Mouse (Mus musculus): ENCODE results near the gene Wwtr1. TPM values are rescaled to one million over a fixed set of nuclear protein-coding genes. Genes with fewer than 3 reads are reported as not detected.

Gene Wwtr1
- polyA plus RNA-seq, 1 experiment from 2014 or later = 7.2 TPM

DNA sequence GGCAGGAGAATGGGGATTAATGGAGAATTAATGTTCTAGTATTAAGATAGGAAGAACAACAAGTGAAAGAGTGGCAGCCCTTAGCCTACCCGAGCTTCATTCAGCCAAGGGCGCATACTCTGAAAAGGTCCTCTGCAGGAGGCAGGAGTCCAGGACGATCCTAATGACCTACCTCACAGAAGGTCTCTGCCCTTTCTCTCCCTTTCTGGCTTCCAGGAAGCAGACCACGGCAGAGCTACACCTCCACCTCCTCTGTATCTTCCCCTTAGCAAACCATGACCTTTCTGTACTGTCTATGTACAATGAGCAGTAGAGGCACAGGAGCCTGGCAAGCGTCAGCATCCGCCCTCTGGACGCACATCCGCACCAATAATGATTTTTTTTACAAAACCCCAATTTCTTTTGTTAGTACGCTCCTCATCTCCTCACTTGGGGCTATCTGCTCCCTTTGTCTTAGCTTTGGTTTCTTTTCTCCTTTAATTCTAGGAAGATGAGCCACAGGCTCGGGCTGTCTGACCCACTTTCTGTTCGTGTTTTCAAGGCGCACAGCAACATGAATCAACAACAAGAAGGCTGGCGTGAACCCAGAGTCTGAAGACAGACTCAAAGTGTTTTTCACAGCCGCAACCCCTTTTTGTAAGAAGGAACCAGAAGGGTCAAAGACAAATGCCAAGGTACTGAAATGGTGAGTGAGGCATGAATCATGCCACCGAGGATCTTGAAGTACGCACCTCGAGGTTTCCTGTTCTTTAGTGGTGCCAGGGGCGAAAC lies 63.7 kb downstream of the Wwtr1 start:
- Histone ChIP-seq H3K9ac (replicated peaks; ENCODE audit: low read length) (no peak overlapping the region), H3K4me3 (replicated peaks; ENCODE audit: low read depth, low read length) (no peak overlapping the region), H3K36me3 (ENCODE audit: control insufficient read depth, insufficient read depth, low read length) (no peaks in the 10 kb centered on the region), H3K4me1 (ENCODE audit: control insufficient read depth, insufficient read depth, low read length) (no peaks in the 10 kb centered on the region), H3K27ac (replicated peaks; ENCODE audit: low read depth, low read length) (no peak overlapping the region), H3K4me2 (ENCODE audit: low read length) (no peak overlapping the region), H3K9me3 (ENCODE audit: control insufficient read depth, low read length) (no peaks in the 10 kb centered on the region), H3K27me3 (ENCODE audit: control insufficient read depth, insufficient read depth, low read length) (no peaks in the 10 kb centered on the region)
- ATAC-seq (ENCODE audit: low FRiP score, low TSS enrichment) (no peak), DNase-seq (no peak)
- 74% methylated on average over 18 of the region's 18 CpGs for WGBS

DNA sequence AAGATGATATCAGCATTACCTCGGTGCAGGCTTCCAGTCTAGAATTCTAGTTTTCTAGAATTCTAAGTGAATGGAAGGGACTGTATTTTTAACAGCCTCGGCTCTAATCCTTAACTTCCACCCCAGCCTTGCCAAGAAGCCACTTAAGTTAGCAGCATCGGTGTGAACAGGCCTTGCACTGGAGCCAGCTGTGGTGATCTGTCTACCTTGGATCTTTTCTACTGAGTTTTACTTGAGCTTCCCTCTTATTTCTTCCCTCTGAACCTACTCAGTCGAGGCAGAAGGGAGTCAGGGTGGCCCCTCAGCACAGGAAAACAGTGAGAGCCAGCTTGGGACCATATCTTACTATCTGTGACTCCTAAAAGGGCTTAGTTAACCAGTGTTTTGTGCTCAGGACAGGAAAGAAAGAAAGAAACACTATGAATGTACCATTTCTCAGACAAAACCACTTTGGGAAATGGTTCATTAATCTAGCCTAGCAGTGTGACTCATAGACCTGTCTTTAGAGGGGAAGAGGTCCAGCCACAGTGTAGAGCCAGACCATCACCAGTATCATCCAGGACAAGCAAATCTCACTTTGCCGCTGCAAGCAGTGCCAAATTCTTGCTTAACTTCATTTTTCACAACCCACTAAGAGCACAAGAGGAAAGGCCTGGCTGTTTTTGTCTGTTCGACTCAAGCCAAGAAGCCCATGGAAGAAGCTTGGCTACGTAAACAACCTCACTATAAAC lies 65.6 kb downstream of the Wwtr1 start:
- H3K4me1 ChIP-seq (ENCODE audit: control insufficient read depth, insufficient read depth, low read length) = no peaks in the 10 kb centered on the region
- H3K36me3 ChIP-seq (ENCODE audit: control insufficient read depth, insufficient read depth, low read length) = no peaks in the 10 kb centered on the region
- H3K4me3 ChIP-seq (replicated peaks; ENCODE audit: low read depth, low read length) = no peak overlapping the region
- WGBS = 93% methylated on average over 7 of the region's 7 CpGs
- ATAC-seq (ENCODE audit: low FRiP score, low TSS enrichment) (no peak), DNase-seq (no peak)
- no peak overlapping the region for H3K9ac ChIP-seq (replicated peaks; ENCODE audit: low read length)
- no peaks in the 10 kb centered on the region for H3K9me3 ChIP-seq (ENCODE audit: control insufficient read depth, low read length)
- no peaks in the 10 kb centered on the region for H3K27me3 ChIP-seq (ENCODE audit: control insufficient read depth, insufficient read depth, low read length)
- H3K4me2 ChIP-seq (ENCODE audit: low read length) = no peak overlapping the region
- no peak overlapping the region for H3K27ac ChIP-seq (replicated peaks; ENCODE audit: low read depth, low read length)

DNA sequence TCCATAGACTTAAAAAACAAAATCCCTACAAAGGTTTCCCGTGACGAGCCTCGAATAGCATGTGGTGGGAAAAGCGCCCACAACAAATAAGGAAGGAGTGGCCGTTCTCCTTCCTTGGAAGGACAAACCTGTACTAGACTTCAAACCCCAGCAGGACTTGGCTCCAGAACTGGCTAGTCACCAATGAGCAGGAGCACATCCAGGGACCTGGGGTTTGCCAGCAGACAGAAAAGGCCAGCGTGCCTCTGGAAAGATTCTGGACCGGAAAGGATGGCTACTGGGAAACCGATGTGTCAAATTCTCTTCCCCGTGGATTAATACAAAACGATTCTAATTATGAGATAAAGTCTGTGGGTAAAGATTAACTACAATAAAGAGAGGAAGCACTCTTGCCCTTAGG lies 69.7 kb downstream of the Wwtr1 start:
- H3K4me1 ChIP-seq (ENCODE audit: control insufficient read depth, insufficient read depth, low read length) = no peaks in the 10 kb centered on the region
- no peak overlapping the region for H3K27ac ChIP-seq (replicated peaks; ENCODE audit: low read depth, low read length)
- no peaks in the 10 kb centered on the region for H3K9me3 ChIP-seq (ENCODE audit: control insufficient read depth, low read length)
- WGBS = 88% methylated on average over 10 of the region's 10 CpGs
- H3K27me3 ChIP-seq (ENCODE audit: control insufficient read depth, insufficient read depth, low read length) = no peaks in the 10 kb centered on the region
- no peak for ATAC-seq (ENCODE audit: low FRiP score, low TSS enrichment)
- no peak overlapping the region for H3K4me2 ChIP-seq (ENCODE audit: low read length)
- no peak overlapping the region for H3K9ac ChIP-seq (replicated peaks; ENCODE audit: low read length)
- DNase-seq = no peak
- no peaks in the 10 kb centered on the region for H3K36me3 ChIP-seq (ENCODE audit: control insufficient read depth, insufficient read depth, low read length)
- H3K4me3 ChIP-seq (replicated peaks; ENCODE audit: low read depth, low read length) = no peak overlapping the region

DNA sequence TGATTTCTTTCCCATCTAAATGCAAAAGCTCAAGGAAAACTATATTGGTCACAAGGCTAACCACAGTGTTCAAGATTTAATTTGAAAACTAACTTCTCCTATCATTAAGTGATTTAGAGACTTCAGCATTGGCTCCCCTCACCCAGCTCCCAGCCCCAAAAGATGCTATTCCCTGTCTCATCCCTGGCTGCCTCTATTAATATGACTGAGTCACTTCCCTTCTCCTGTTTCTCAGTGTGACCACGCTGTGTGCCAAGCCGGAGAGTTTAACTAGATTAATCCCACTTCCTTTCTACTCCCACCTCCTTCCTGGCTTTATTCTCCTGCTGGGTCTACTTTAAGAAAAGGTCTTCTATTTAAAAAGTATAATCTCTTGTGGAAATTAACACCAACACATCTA lies 71.0 kb downstream of the Wwtr1 start:
- no peak overlapping the region for H3K4me3 ChIP-seq (replicated peaks; ENCODE audit: low read depth, low read length)
- no peaks in the 10 kb centered on the region for H3K36me3 ChIP-seq (ENCODE audit: control insufficient read depth, insufficient read depth, low read length)
- no peak for DNase-seq
- H3K4me2 ChIP-seq (ENCODE audit: low read length) = no peak overlapping the region
- no peaks in the 10 kb centered on the region for H3K4me1 ChIP-seq (ENCODE audit: control insufficient read depth, insufficient read depth, low read length)
- H3K9ac ChIP-seq (replicated peaks; ENCODE audit: low read length) = no peak overlapping the region
- 63% methylated on average over 2 of the region's 2 CpGs for WGBS
- no peaks in the 10 kb centered on the region for H3K27me3 ChIP-seq (ENCODE audit: control insufficient read depth, insufficient read depth, low read length)
- no peak for ATAC-seq (ENCODE audit: low FRiP score, low TSS enrichment)
- H3K9me3 ChIP-seq (ENCODE audit: control insufficient read depth, low read length) = no peaks in the 10 kb centered on the region
- no peak overlapping the region for H3K27ac ChIP-seq (replicated peaks; ENCODE audit: low read depth, low read length)

DNA sequence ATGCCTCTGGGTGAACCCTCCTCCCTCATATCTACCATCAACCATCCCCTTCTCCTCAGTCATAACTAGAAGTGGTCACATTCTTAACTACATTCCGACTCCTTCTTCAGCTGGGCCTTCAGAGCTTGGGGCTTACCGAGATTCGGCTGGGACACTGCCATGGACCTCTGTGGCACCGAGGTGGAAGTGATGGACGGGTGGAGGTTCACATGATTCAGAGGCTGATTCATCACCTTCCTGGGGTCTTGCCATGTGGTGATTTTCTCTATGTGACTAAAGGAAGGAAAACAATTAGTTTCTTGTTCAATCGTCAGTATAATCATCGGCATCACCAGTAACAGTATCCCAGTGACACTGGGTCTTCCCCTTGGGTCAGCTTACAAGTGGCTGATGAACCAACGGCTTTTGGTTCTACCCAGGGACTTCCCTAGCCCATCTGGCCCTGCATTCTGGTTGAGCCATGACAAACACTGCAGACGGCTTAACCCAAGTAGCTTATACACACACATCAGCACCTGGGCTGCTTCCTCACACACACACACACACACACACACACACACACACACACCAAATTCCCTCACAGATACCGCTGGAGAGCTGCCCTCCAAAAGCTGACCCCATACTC lies 74.0 kb downstream of the Wwtr1 start:
- H3K4me2 ChIP-seq (ENCODE audit: low read length) = no peak overlapping the region
- no peaks in the 10 kb centered on the region for H3K4me1 ChIP-seq (ENCODE audit: control insufficient read depth, insufficient read depth, low read length)
- H3K9ac ChIP-seq (replicated peaks; ENCODE audit: low read length) = no peak overlapping the region
- H3K4me3 ChIP-seq (replicated peaks; ENCODE audit: low read depth, low read length) = no peak overlapping the region
- H3K27me3 ChIP-seq (ENCODE audit: control insufficient read depth, insufficient read depth, low read length) = no peaks in the 10 kb centered on the region
- no peaks in the 10 kb centered on the region for H3K36me3 ChIP-seq (ENCODE audit: control insufficient read depth, insufficient read depth, low read length)
- DNase-seq (no peak), ATAC-seq (ENCODE audit: low FRiP score, low TSS enrichment) (no peak)
- H3K27ac ChIP-seq (replicated peaks; ENCODE audit: low read depth, low read length) = no peak overlapping the region
- H3K9me3 ChIP-seq (ENCODE audit: control insufficient read depth, low read length) = no peaks in the 10 kb centered on the region
- 92% methylated on average over 10 of the region's 10 CpGs for WGBS

DNA sequence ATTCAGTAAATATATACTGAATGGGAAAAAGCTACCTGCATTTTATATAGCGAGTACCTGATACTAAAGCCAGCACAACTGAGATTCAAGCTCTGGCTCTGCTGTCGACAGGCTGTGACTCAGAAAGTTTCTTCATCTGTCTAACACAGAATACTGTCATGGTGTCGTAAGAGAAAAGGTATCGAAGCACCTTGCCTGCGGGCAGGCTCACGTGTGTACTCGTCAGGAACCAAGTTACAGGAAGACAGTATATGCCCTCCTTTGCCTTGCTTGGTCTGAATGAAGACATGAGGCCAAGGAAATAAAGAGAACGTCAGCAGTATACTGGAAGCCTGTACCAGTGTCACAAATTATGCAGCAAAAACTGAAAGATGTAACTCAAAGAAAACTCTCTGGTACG lies 74.9 kb downstream of the Wwtr1 start:
- 93% methylated on average over 9 of the region's 9 CpGs for WGBS
- DNase-seq = no peak
- Histone ChIP-seq H3K27me3 (ENCODE audit: control insufficient read depth, insufficient read depth, low read length) (no peaks in the 10 kb centered on the region), H3K9me3 (ENCODE audit: control insufficient read depth, low read length) (no peaks in the 10 kb centered on the region), H3K4me2 (ENCODE audit: low read length) (no peak overlapping the region), H3K36me3 (ENCODE audit: control insufficient read depth, insufficient read depth, low read length) (no peaks in the 10 kb centered on the region), H3K9ac (replicated peaks; ENCODE audit: low read length) (no peak overlapping the region), H3K27ac (replicated peaks; ENCODE audit: low read depth, low read length) (no peak overlapping the region), H3K4me3 (replicated peaks; ENCODE audit: low read depth, low read length) (no peak overlapping the region), H3K4me1 (ENCODE audit: control insufficient read depth, insufficient read depth, low read length) (no peaks in the 10 kb centered on the region)
- no peak for ATAC-seq (ENCODE audit: low FRiP score, low TSS enrichment)

DNA sequence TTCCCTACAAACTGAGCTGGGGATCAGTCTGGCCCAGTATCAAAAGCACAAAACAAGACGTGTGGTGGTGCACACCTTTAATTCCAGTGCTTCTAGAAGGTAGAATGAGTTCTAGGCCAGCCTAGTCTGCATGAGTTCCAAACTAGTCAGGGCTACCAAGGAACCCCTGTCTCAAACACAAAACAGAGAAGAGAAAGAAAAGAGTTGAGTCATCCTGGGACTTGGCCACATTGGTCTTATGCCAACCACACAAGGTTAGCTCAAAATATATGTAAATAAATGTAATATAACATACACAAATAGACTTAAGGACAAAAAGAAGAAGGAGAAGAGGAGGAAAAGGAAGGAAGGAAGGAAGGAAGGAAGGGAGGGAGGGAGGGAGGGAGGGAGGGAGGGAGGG lies 77.9 kb downstream of the Wwtr1 start:
- Histone ChIP-seq H3K9ac (replicated peaks; ENCODE audit: low read length) (no peak overlapping the region), H3K4me2 (ENCODE audit: low read length) (no peak overlapping the region), H3K9me3 (ENCODE audit: control insufficient read depth, low read length) (no peaks in the 10 kb centered on the region), H3K36me3 (ENCODE audit: control insufficient read depth, insufficient read depth, low read length) (no peaks in the 10 kb centered on the region), H3K4me3 (replicated peaks; ENCODE audit: low read depth, low read length) (no peak overlapping the region), H3K4me1 (ENCODE audit: control insufficient read depth, insufficient read depth, low read length) (no peaks in the 10 kb centered on the region), H3K27ac (replicated peaks; ENCODE audit: low read depth, low read length) (no peak overlapping the region), H3K27me3 (ENCODE audit: control insufficient read depth, insufficient read depth, low read length) (no peaks in the 10 kb centered on the region)
- 86% methylated on average over 1 of the region's 1 CpGs for WGBS
- no peak for DNase-seq
- ATAC-seq (ENCODE audit: low FRiP score, low TSS enrichment) = no peak

DNA sequence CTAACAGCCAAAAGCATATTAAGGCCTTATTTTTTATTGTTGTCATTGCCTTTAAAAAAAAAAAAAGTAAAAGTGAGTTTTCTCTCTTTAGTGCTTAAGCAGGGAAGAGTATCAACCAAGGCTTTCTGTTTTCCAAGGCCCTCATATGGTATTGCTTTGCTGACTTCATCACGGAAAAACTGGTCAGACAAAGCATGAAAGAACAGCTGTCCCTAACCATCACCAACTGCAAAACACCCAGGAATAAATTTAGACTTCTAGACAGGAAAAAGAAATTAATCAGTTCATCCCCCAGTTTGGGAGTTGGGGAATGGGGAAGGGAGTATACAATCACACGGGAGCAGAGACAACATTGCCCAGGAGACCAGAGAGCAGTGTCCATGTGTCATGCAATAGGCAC lies 79.3 kb downstream of the Wwtr1 start:
- no peaks in the 10 kb centered on the region for H3K27me3 ChIP-seq (ENCODE audit: control insufficient read depth, insufficient read depth, low read length)
- no peaks in the 10 kb centered on the region for H3K36me3 ChIP-seq (ENCODE audit: control insufficient read depth, insufficient read depth, low read length)
- H3K4me1 ChIP-seq (ENCODE audit: control insufficient read depth, insufficient read depth, low read length) = no peaks in the 10 kb centered on the region
- no peaks in the 10 kb centered on the region for H3K9me3 ChIP-seq (ENCODE audit: control insufficient read depth, low read length)
- no peak overlapping the region for H3K4me3 ChIP-seq (replicated peaks; ENCODE audit: low read depth, low read length)
- DNase-seq (no peak), ATAC-seq (ENCODE audit: low FRiP score, low TSS enrichment) (no peak)
- no peak overlapping the region for H3K27ac ChIP-seq (replicated peaks; ENCODE audit: low read depth, low read length)
- H3K9ac ChIP-seq (replicated peaks; ENCODE audit: low read length) = no peak overlapping the region
- 82% methylated on average over 2 of the region's 2 CpGs for WGBS
- no peak overlapping the region for H3K4me2 ChIP-seq (ENCODE audit: low read length)
